Mouse (Mus musculus) forebrain, embryonic 11.5 days (tissue): ENCODE results near the gene Olfr504. TPM values are rescaled to one million over a fixed set of nuclear protein-coding genes. Genes with fewer than 3 reads are reported as not detected.
"Not testable (repeated sequence)": the region's sequence is repeated elsewhere in the genome, so short reads cannot be mapped to it uniquely, and the experiment has no call there.

Experiments
- ATAC-seq: fragments of 200-750 bp; cut with Nextera tagmentation; replicated peaks from 2 replicates; pipeline ENCODE4 v1.8.0; 2017; ENCODE audit warnings: moderate TSS enrichment; ENCODE audit not compliant: low FRiP score
- DNase-seq: peaks from one replicate; pipeline ENCODE4 v3.0.0-alpha.2; 2017; ENCODE audit warnings: low spot score
- H3K27ac ChIP-seq: fragments of 300-500 bp; sonication (generic); 2 replicates; pipeline ENCODE4 v1.5.1; 2014; ENCODE audit warnings: low read depth, low read length
- H3K27me3 ChIP-seq: fragments of 300-500 bp; sonication (generic); 2 replicates; pipeline ENCODE4 v1.6.1; 2014; ENCODE audit warnings: mild to moderate bottlenecking, low read length, mixed read lengths; ENCODE audit not compliant: control insufficient read depth, insufficient read depth
- H3K36me3 ChIP-seq: fragments of 300-500 bp; sonication (generic); 2 replicates; pipeline ENCODE4 v1.6.1; 2014; ENCODE audit warnings: mild to moderate bottlenecking, low read length, moderate library complexity, mixed read lengths; ENCODE audit not compliant: control insufficient read depth, insufficient read depth
- H3K4me1 ChIP-seq: fragments of 300-500 bp; sonication (generic); replicated peaks from 2 replicates; pipeline ENCODE4 v1.6.1; 2014; ENCODE audit warnings: low read length, mixed read lengths; ENCODE audit not compliant: control insufficient read depth, insufficient read depth
- H3K4me2 ChIP-seq: fragments of 300-500 bp; sonication (generic); 2 replicates; pipeline ENCODE4 v1.6.1; 2014; ENCODE audit warnings: low read depth, mild to moderate bottlenecking, low read length, moderate library complexity, mixed read lengths; ENCODE audit not compliant: severe bottlenecking
- H3K4me3 ChIP-seq: fragments of 300-500 bp; sonication (generic); 2 replicates; pipeline ENCODE4 v1.5.1; 2014; ENCODE audit warnings: low read depth, low read length
- H3K9ac ChIP-seq: fragments of 300-500 bp; sonication (generic); 2 replicates; pipeline ENCODE4 v1.6.1; 2014; ENCODE audit warnings: low read length
- H3K9me3 ChIP-seq: fragments of 300-500 bp; sonication (generic); 2 replicates; pipeline ENCODE4 v1.6.1; 2016; ENCODE audit warnings: low read length, mixed read lengths; ENCODE audit not compliant: control insufficient read depth
- WGBS: fragments of 180-500 bp; shearing (Covaris S2); extraction: QIAGEN DNeasy Blood & Tissue Kit; methylation state at CpG from one replicate; pipeline ENCODE4 v1.1.7; 2014; 5-methylcytosine and 5-hydroxymethylcytosine counted together
- polyA plus RNA-seq: library from polyadenylated mRNA; unstranded; fragments of >200 nt; fragmentation: Nextera tagmentation; extraction: Ambion mirVana; gene quantifications from 2 replicates; pipeline ENCODE4 v1.2.1, GENCODE M21; 2014

The Olfr504 gene
- not detected in 2 replicates for polyA plus RNA-seq

GRCm38 (mm10) chr7:108565693-108566092 lies at the start of gene Olfr504:
TSS of gene Olfr504 (minus strand) at chr7:108565793.
- no peak within 1 kb of the TSS for H3K9ac ChIP-seq
- 87% methylated on average over 1 of the region's 1 CpGs for WGBS
- no peaks in the 10 kb centered on the region for H3K9me3 ChIP-seq
- H3K36me3 ChIP-seq: no peaks in the 10 kb centered on the region
- no peak for DNase-seq
- no peak within 1 kb of the TSS for H3K4me2 ChIP-seq
- H3K4me3 ChIP-seq: no peak within 1 kb of the TSS
- H3K27me3 ChIP-seq: no peaks in the 10 kb centered on the region
- no peaks in the 10 kb centered on the region for H3K4me1 ChIP-seq
- H3K27ac ChIP-seq: no peak within 1 kb of the TSS
- no peak for ATAC-seq

GRCm38 (mm10) chr7:108614110-108614509 lies 48.5 kb upstream of the Olfr504 start:
- DNase-seq: no peak
- WGBS: 89% methylated on average over 2 of the region's 2 CpGs
- no peaks in the 10 kb centered on the region for H3K36me3 ChIP-seq
- no peaks in the 10 kb centered on the region for H3K4me1 ChIP-seq
- ATAC-seq: no peak
- no peak overlapping the region for H3K4me2 ChIP-seq
- no peaks in the 10 kb centered on the region for H3K9me3 ChIP-seq
- no peaks in the 10 kb centered on the region for H3K27me3 ChIP-seq
- no peak overlapping the region for H3K27ac ChIP-seq
- no peak overlapping the region for H3K4me3 ChIP-seq
- H3K9ac ChIP-seq: no peak overlapping the region

- no peak for ATAC-seq
- Histone ChIP-seq H3K9ac (no peak within 1 kb of the TSS), H3K4me3 (no peak within 1 kb of the TSS), H3K4me2 (no peak within 1 kb of the TSS), H3K4me1 (no peaks in the 10 kb centered on the region), H3K27me3 (no peaks in the 10 kb centered on the region), H3K27ac (no peak within 1 kb of the TSS), H3K9me3 (no peaks in the 10 kb centered on the region), H3K36me3 (no peaks in the 10 kb centered on the region)
- no peak for DNase-seq
Measured at GRCm38 (mm10) chr7:108610487-108610886, 44.9 kb upstream of the Olfr504 start, which contains the start of gene Olfr506. TSS of gene Olfr506 (plus strand) at chr7:108610787.

- ATAC-seq, H3K36me3 ChIP-seq, H3K4me3 ChIP-seq, H3K27ac ChIP-seq, H3K9ac ChIP-seq, H3K9me3 ChIP-seq, H3K27me3 ChIP-seq, H3K4me1 ChIP-seq, DNase-seq, H3K4me2 ChIP-seq: not testable (repeated sequence)
- WGBS: 88% methylated on average over 3 of the region's 3 CpGs
Measured at GRCm38 (mm10) chr7:108601916-108602315, 36.3 kb upstream of the Olfr504 start.

GRCm38 (mm10) chr7:108589797-108590196 lies 24.2 kb upstream of the Olfr504 start:
- Histone ChIP-seq H3K9ac (no peak overlapping the region), H3K36me3 (no peaks in the 10 kb centered on the region), H3K27ac (no peak overlapping the region), H3K4me2 (no peak overlapping the region), H3K9me3 (no peaks in the 10 kb centered on the region), H3K27me3 (no peaks in the 10 kb centered on the region), H3K4me1 (no peaks in the 10 kb centered on the region), H3K4me3 (no peak overlapping the region)
- WGBS: 78% methylated on average over 1 of the region's 1 CpGs
- ATAC-seq (no peak), DNase-seq (no peak)

GRCm38 (mm10) chr7:108544227-108544626 lies 21.4 kb downstream of the Olfr504 start, which contains the start of gene Olfr503:
TSS of gene Olfr503 (plus strand) at chr7:108544527.
- H3K4me3 ChIP-seq, DNase-seq, H3K9ac ChIP-seq, H3K36me3 ChIP-seq, H3K27ac ChIP-seq, ATAC-seq, H3K27me3 ChIP-seq, H3K9me3 ChIP-seq, H3K4me1 ChIP-seq, H3K4me2 ChIP-seq: not testable (repeated sequence)
- 61% methylated on average over 1 of the region's 1 CpGs for WGBS

- no peak overlapping the region for H3K4me2 ChIP-seq
- no peak overlapping the region for H3K9ac ChIP-seq
- H3K9me3 ChIP-seq: no peaks in the 10 kb centered on the region
- DNase-seq (no peak), ATAC-seq (no peak)
- 82% methylated on average over 13 of the region's 13 CpGs for WGBS
- H3K27me3 ChIP-seq: no peaks in the 10 kb centered on the region
- H3K27ac ChIP-seq: no peak overlapping the region
- no peaks in the 10 kb centered on the region for H3K36me3 ChIP-seq
- no peak overlapping the region for H3K4me3 ChIP-seq
- no peaks in the 10 kb centered on the region for H3K4me1 ChIP-seq
Measured at GRCm38 (mm10) chr7:108542416-108542815, 23.2 kb downstream of the Olfr504 start.

GRCm38 (mm10) chr7:108524965-108525364 lies 40.6 kb downstream of the Olfr504 start, which contains the start of gene Olfr502:
TSS of gene Olfr502 (minus strand) at chr7:108525065.
- ATAC-seq (no peak), DNase-seq (no peak)
- no peak within 1 kb of the TSS for H3K4me3 ChIP-seq

More at GRCm38 (mm10) chr7:108524965-108525364, 40.6 kb downstream of the Olfr504 start, which contains the start of gene Olfr502:
- Histone ChIP-seq H3K36me3 (no peaks in the 10 kb centered on the region), H3K27ac (no peak within 1 kb of the TSS), H3K9ac (no peak within 1 kb of the TSS), H3K9me3 (no peaks in the 10 kb centered on the region), H3K4me2 (no peak within 1 kb of the TSS), H3K4me1 (no peaks in the 10 kb centered on the region), H3K27me3 (no peaks in the 10 kb centered on the region)
- 93% methylated on average over 1 of the region's 1 CpGs for WGBS
